Mouse (Mus musculus): ENCODE results near the gene Gsta3.
"Not testable (repeated sequence)": the region's sequence is repeated elsewhere in the genome, so short reads cannot be mapped to it uniquely, and the experiment has no call there.

DNA sequence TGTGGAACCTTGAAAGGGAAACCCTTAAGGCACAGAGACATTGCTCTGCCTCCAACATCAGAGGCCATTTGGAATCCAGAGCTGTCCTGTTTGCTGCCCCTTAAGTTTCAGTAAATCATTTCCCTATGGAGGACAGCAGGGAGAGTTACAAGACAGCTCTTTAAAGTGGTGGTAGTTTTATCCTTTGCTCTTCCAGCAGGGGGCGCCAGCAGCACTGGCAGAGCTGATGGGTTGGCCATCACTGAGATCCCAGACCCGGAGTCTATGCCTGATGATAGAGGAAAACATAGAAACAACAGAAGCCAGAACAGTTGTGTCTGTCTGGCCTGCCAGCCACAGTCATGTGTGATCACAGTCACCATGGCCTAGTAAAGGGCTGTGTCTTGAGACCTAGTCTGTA, 35.8 kb downstream of the Gsta3 start:
- not testable (repeated sequence) for TF ChIP-seq CTCF (IDR thresholded peaks at IDR 0.05; ENCODE audit: control insufficient read depth, insufficient read depth, insufficient read length); MYOD1 (IDR thresholded peaks at IDR 0.05; ENCODE audit: control insufficient read depth, insufficient read length, low read depth)
